Mouse (Mus musculus) CD8-positive naive resting alpha-beta T cell, adult 2 months (primary cell): Measurements from ENCODE around the gene C1ql1.

ENCODE experiments used
- DNase-seq, 2 experiments: peaks; one replicate each; pipeline ENCODE4 v3.0.0; 2022; ENCODE audit warnings: low read depth in 2 of 2, low spot score in 2 of 2

C1ql1 gene

DNA sequence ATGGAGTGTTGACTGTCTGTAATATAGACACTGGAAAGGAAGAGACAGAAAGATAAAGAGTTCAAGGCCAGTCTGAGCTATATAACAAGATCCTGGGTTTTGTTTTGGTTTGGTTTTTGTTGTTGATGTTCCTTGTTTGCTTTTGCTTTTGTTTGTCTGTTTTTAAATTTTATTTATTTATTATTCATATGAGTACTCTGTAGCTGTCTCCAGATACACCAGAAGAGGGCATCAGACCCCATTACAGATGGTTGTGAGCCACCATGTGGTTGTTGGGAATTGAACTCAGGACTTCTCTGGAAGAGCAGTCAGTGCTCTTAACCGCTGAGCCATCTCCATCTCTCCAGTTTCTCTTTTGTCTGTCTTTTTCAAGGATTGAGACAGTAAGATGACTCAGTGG, 12.4 kb upstream of the C1ql1 start:
- DNase-seq: no peak

DNA sequence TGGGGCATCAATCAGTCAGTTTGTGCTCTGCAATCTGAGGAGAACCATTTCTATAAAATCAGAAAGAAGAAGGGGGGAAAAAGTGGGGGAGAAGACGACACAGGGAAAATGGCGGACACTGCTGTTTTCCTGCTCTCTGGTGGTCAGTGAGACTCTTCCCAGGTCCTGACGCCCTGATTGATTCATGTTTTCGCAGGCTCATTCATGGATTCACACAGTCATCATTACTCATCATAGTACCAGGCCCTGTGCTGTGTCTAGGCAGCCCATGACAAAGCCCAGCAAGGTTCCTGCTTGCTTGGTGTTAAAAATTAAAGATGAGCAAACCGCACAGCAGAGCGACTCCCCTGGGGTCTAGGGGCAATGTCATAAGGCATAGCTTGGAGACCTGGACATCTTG, 11.9 kb upstream of the C1ql1 start:
- no peak for DNase-seq

DNA sequence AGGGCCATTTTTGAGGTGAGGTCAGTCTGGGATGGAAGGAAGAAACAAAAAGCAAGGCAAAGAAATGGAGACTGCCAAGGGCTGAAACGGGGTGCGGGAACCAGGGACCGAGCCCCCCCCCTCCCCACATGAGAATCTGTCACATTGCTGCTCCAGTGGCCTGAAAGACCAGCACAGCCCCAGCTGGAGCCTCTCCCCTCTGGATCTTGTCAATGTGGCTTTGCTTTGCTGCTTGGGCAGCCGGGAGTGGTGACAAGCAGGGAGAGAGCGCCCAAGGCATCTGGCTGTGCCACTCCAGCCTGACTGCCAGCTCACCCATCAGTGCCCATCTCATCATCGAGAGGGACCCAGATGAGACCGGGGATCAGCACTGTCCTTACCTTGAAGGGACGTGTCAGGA, 11.2 kb upstream of the C1ql1 start:
- no peak for DNase-seq

DNA sequence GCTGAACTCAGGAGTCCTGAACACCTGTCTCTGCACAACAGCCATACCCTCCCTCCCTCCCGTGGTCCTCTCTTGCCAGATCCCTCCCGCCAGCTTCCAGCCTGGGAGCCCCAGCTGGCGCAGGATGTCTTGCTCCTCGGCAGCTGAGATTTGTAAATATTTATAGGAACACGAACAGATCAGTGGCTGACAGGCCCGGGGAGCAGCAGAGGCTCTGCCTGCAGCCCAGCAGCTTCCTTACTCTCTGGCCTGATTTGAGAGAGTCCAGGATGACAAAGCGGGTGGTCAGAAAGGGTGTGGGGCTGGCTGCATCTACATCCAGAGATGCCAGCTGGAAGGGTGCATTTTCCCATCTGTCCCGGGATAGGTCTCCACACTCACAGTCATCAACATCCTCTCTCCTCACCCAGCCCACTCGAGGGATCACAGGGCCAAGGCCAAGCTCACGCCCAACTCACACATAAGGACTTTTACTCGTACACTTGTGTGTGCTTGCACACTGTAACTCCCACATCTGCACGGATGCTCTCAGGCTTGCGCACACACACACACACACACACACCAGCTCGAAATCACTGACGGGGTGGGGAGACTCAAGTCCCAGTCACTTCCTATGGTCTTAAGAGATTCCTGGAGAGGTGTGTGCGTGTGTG, 10.6 kb upstream of the C1ql1 start:
- no peak for DNase-seq

DNA sequence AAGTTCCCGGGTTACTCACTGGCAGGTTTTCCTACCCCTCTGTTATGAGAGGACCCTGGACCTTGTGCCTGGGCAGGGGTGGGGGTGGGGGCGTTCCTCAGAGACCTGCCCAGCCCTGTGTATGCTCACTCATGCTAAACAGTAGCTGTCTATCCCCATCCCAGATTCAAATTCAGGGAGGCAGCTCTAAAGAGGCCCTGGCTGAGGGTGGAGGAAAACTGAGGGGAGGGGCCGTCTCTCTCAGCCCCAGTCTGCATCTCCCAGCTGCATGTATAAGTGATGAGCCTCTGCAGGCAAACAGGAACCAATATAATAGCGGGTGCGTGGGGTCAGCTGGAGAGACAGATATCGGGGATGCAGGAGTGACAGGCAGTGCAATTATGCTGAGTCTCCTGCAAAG, 6.4 kb upstream of the C1ql1 start:
- no peak for DNase-seq

DNA sequence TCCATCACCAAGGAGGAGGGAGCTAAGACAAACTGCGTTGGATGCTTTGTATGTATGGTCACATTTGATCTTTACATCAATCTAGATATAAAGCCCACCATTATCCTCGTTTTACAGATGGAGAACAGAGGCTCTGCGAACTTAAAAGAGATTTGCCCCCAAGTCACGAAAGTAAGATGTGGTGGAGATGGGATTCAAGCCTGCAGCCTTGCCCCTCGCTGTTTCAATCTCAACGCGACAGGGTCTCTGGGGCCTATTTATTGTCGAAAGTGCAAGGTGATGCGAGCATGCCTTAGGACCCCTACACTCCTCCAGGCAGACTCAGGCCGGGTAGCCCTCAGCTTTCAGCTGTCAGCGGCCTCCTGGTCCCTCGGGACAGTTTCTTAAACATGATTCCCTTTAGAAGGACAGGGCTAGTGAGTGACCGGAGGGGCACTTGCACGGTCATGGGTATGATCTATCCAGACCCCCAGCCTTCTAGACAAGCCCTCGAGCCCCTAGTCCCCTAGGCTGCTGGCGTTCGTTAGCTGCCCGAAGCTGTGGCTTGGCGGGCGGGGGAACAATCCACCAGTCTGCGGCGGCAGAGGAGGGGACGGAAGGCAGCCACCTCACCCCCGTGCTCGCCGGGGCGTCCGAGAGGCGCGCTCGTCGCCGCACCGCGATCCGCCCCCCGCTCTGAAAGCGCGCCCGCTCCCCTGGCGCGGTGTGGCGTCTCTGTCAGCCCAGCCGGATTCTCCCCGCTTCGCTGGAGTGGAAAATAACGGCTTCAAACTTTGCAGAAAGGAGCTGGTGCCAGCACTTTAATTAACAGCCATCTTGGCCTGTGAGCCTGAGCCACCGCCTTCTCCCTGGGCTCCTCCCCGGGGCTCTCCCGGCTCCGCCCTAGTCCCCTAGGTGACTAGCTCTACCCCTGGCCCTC, 1.8 kb upstream of the C1ql1 start:
- peak in 1 of 2 experiments; percentile 9 for DNase-seq

DNA sequence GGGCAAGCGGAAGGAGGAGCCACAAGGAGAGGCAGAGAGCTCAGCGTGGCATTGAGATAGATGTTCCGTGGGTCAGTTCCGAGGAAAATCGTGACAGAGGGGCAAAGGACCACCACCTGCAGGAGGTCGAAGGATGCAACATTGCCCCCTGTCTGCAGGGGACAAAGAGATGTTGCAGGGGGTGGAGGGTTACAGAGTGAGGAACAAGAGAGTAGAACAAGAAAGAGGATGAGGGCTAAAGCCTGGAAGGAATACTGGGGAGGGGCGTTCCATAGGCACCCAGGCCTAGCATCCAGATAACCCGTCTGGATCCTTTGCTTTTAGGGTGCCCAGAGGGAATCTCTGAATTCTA, 480 bp upstream of the C1ql1 start:
- DNase-seq: no peak

DNA sequence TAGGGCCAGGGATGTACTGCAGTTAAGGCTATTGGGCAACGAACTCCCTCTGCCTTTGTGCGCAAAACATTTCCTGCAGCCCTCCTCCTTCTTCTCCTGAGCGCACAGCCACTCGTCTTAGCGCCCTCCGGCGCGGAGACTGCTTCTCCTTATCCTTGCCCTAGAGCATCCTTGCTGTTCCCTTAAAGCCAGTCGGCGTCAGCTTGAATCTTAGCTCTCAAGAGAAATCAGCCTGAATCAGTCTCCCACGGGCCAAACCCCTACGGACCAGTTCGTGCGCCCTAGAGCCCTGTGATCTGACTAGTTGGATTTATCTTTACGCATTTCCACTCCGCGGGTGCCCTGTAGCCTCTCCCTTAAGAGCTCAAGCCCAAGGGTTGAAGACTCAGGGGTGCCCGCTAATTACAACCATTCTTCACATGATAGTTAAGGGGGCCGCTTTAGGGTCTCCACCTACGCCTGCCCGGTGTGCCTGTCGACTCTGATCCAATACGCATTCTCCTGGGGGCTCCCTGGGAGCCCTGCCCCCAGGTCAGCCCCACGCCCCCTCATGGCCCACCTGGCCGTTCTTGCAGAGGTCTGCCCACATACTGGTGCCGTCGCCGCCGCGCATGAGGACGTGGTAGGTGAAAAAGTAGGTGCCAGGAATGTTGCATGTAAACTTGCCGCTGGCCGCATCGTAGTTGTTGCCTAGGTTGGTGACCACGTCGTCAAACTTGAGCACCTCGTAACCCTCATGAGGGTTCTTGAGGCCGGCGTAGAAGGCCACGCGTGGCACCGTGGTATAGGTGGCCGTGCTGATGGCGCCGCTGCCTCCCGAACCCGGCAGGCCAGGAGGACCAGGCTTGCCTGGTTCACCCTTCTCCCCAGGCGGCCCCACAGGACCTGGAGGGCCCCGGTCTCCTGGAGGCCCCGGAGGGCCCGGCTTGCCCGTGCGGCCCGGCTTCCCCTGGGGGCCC, 903 bp downstream of the C1ql1 start:
- no peak for DNase-seq

DNA sequence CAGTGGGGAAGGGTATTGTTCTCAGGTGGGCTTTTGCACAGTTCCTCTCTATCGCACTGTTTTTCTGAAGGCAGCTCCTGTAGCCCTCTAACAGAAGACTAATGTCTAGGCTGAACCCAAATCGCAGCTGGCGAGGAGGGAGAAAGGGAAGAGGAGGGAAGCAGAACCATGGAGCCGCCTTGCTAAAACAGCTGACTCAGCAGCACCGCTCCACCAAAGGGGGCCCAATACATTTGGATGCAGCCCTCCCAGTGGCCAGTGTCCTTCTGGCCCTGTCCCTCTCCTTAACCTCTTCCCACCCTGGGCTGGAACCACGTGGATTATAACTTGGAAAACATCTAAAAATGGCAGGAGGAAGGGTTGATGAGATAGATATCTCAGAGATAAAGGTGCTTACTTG, 5.3 kb downstream of the C1ql1 start:
- DNase-seq: no peak

DNA sequence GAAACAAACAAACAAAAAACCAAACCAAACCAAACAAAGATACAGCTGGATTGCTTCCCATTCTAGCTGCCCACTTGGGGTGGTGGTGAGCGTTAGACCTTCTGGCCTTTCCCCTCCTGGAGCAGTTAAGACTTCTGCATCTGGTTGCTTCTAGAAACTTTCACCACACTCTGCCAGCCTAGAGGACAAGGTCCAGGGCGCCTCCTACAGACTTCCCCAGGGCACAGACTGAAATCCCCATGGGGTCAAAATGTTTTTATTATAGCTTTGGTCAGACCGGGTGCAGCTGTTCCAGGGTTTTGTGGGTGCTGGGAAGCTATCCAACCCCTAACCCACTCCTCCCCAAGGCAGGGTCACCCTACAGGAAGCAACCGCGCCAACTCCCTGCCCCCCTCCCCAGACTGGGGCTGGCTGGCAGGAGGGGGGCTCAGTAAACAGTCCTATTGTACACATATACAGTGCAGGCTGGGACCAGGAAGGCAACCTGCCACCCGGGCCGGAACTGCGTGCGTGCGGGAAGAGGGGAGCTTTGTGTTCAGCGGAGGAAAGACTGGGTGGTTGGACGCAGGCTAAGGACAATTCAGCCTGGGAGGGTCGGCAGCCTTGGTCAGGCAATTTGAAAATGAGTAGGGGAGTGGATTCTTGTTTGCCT, 7.3 kb downstream of the C1ql1 start:
- no peak for DNase-seq

DNA sequence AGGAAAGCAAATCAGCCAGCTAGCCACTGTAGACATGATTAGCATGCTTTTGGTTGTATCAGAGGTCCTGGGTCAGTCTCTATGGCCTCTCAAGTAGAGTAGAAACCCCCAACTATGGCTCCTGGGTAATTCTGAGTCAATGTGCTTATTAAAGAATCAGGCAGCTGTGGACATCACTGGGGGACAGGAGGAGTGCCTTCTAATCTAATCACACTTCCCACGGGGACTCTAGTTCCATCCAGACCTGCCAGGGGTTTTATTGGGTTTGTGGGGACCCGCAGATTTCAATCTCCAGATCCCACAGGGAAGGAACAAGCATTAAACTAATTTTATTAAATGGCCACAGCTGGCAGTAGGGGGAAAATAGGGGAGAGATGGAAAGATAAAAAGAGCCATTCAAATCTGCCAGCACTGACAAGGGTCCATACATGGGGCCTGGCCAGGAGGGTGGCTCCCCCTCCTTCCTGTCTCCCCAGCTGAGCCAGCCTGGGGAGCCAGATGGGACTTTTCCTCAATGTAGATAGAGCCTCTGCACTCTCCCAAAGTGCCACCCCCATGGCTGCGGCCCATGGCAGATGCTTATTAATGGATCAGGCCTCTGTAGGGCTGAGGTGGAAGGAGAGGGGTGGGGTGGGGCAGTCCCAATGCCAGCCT, 8.8 kb downstream of the C1ql1 start:
- DNase-seq: no peak

DNA sequence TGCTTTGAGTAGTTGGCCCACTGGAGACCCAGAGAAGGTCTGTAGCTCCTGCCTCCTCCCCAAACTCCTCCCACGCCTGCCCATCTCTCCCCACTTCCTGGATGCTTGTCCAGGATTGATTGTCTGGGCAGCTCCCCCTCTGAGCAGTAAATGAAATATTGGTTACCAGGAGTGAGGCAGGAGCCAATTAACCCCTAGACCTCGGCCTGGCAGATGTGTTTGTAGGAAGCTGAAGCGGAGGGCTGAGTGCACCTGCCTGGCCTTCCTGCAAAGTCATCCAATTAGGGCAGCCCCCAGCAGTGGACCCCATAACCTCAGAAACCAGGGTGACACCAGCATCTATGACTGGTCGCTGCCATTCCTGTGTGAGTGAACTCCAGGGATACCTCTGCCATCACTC, 10.2 kb downstream of the C1ql1 start:
- DNase-seq: no peak

DNA sequence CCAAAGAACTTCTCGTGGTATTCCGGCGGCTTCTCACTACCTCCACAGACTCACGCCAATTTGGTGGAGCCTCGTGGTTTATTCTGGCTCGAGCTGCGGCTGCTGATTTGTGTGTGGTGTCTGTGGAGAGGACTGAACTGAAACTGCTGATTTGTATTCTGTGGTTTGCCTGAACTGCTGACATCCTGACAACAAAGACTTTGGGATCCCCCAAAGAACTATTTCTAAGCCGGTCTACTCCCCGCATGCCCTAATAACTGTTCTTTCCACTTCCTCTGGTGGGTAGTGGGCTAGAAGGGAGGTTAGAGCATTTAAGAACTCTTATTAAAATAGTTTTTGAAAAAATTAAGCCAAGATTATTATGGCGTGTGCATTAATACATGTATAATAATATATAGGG, 15.8 kb downstream of the C1ql1 start:
- no peak for DNase-seq

DNA sequence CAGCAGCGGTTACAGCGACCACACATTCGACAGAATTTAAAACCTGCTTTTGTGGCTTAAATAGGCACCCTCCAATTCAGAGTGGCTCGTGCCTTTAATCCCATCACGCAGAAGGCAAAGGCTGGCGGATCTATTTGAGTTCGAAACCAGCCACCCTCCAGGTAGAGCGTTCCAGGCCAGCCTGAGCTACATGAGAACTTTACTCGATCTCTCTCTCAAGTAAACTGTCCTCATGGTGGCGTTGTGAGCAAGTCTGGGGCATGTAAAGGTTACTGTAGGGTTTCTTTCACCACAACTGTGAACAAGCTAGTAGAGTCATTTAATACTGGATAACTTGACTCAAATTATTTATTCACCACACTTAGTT, 21.2 kb downstream of the C1ql1 start:
- peak in 1 of 2 experiments; percentile 68 for DNase-seq

DNA sequence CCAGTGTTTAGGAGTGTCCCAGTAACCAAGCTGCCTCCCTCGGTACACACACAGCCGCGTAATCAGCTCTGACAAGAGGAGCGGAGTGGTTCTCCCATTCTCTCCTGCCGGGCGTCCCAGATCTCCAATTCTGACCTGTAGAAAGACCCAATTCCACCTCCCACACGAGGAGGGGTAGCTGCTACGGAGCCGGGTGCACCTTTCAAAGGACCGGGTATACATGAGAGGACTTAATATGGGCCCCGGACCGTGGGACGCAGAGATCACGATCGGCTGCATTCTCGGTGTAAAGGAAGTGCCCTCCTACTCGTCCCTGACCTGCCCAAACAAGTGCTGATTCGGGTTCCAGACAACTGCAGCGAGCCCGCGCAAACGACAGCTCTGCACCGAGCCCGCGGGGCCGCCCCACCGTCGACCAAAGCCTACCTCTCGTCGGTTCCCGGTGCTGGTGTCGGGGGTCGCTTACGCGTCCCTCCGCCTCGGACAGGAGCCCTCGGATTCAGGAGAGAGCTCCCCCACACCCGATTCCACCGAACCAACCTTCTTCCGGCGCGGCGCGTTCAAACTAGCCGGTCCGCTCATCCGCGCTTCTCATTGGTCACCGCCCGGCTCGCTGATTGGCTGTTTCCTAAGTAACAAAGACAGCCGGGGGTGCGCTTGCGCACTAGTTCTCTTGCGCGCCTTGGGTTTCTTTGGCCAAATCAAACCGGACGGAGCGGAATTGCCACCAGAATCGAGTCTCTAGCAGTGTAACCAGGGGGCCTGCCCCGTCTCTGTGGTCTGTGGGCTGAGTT, 21.7 kb downstream of the C1ql1 start, which contains the start of gene Kif18b:
Gene Kif18b, minus strand, starts transcription at position 568 of the 794 bp plus-strand sequence.
- DNase-seq: peak; percentile 74 to 81

DNA sequence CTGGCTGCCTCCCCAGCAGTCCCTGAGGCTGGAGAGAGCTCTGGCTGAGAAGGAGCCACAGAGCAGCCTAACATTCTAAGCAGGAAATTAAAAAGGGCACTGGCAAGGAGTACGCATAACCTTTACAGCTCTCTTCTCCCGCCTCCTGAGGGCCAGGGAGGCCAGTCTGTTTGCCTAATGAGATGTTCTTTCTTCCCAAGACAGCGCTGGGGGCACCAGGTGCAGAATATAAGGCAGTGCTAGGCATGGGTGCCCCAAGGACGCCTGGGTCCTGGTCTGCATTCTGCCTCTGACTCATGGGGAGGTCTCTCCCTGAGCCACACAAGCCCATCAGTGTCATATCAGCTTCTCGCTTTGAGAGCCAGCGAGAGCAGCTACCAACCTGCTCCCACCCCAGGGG, 25.0 kb downstream of the C1ql1 start:
- DNase-seq: no peak

DNA sequence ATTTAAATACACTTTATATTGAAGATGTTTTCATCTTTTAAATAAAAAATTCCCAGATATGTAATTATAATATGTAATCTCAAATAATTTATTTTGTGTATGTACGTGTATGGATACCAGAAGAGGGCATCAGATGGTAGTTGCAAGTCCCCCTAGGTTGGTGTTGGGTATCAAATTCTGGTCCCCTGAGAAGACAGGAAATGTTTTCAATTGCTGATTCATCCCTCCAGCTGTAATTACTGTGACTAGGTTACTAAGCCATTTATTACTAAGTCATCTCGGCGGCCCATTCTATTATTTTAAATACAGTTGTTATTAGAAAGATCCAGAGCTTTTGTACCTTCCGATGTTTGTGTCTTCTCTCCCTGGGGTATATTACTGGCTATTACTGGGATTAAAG, 28.4 kb downstream of the C1ql1 start:
- DNase-seq: no peak

DNA sequence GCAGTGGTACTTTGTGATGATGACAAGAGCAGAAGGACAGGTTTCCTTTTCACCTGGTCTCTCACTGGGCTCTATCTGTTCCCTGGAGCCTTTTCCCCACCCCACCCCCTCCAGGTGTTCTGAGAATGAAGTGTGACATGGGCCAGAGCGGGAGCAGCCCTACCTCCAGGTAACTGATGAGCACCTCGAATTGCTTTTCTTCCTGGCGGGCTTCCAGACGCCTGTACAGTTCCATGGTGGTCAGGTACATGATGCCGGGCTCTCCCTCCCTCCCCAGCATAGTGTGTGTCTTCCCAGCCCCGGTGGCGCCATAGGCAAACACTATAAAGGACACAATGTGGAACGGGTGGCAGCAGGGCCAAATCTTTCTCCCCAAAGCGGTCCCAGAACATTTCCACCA, 31.1 kb downstream of the C1ql1 start:
- DNase-seq: no peak

DNA sequence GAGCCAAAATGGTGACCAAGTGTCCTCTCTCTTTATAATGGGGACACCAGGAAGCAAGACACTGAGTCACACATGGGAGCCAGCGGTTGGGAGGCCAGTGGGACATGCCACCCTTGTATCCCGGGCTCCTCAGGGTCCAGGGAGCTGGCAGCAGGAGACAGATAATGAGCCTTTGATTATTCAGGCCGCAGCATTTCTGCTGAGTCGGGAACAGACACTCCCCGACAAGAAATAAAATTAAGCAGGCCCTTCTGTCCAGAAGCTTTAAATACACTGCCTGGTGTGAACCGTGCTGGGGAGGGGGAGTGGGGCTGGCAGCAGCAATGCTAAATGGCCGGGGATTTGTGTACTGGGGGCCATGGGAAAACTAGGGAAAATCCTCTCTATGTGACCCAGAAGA, 35.1 kb downstream of the C1ql1 start:
- no peak for DNase-seq

DNA sequence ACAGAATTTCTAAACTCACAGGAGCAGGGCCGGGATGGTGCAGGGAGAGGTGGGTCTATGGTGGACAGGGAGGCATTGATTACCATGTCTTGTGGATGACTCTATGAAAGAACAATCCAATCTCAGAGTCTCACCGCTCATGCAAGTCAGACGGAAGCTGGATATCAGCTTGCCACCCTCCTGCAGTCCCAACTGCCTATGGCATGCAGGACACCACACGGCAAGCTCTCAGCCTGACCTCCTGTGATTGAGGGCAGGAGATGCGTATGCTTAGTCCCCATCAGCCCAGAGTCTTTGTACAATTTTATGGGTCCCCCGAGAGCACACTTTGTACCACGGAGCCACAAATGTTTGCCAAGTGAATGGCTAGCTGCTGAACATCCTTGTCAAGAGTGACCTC, 42.8 kb downstream of the C1ql1 start:
- no peak for DNase-seq
